Mouse (Mus musculus) lung, embryonic 16.5 days (tissue): ENCODE measurements around the gene Pard3. TPM values are rescaled to one million over a fixed set of nuclear protein-coding genes. Genes with fewer than 3 reads are reported as not detected.

Experiments used
- ATAC-seq: fragments of 200-750 bp; cut with Nextera tagmentation; 2 replicates; pipeline ENCODE4 v1.8.0; 2017; ENCODE audit warnings: low read depth, mild to moderate bottlenecking, moderate library complexity
- H3K27ac ChIP-seq: fragments of 300-500 bp; sonication (generic); 2 replicates; pipeline ENCODE4 v1.5.1; 2014; ENCODE audit warnings: mild to moderate bottlenecking, control low read depth, low read length
- H3K27me3 ChIP-seq: fragments of 300-500 bp; sonication (generic); 2 replicates; pipeline ENCODE4 v1.6.1; 2014; ENCODE audit warnings: low read depth, low read length, mixed read lengths; ENCODE audit not compliant: control insufficient read depth, insufficient read depth
- H3K36me3 ChIP-seq: fragments of 300-500 bp; sonication (generic); 2 replicates; pipeline ENCODE4 v1.6.1; 2014; ENCODE audit warnings: low read length; ENCODE audit not compliant: control insufficient read depth, insufficient read depth
- H3K4me1 ChIP-seq: fragments of 300-500 bp; sonication (generic); replicated peaks from 2 replicates; pipeline ENCODE4 v1.6.1; 2014; ENCODE audit warnings: low read length, mixed read lengths; ENCODE audit not compliant: control insufficient read depth, insufficient read depth
- H3K4me2 ChIP-seq: fragments of 300-500 bp; sonication (generic); 2 replicates; pipeline ENCODE4 v1.6.1; 2014; ENCODE audit warnings: low read depth, low read length, control low read depth
- H3K4me3 ChIP-seq: fragments of 300-500 bp; sonication (generic); 2 replicates; pipeline ENCODE4 v1.5.1; 2014; ENCODE audit warnings: mild to moderate bottlenecking, low read length, control low read depth
- H3K9ac ChIP-seq: fragments of 300-500 bp; sonication (generic); 2 replicates; pipeline ENCODE4 v1.6.1; 2014; ENCODE audit warnings: low read length, control low read depth
- H3K9me3 ChIP-seq: fragments of 300-500 bp; sonication (generic); 2 replicates; pipeline ENCODE4 v1.6.1; 2016; ENCODE audit warnings: low read length; ENCODE audit not compliant: control insufficient read depth
- WGBS: fragments of 180-500 bp; shearing (Covaris S2); extraction: QIAGEN DNeasy Blood & Tissue Kit; methylation state at CpG from one replicate; pipeline ENCODE4 v1.1.7; 2014; 5-methylcytosine and 5-hydroxymethylcytosine counted together
- polyA plus RNA-seq: library from polyadenylated mRNA; unstranded; fragments of >200 nt; fragmentation: Nextera tagmentation; extraction: Ambion mirVana; gene quantifications from 2 replicates; pipeline ENCODE4 v1.2.1, GENCODE M21; 2015

Gene Pard3
- polyA plus RNA-seq, 1 experiment from 2014 or later = 19.0 TPM

DNA sequence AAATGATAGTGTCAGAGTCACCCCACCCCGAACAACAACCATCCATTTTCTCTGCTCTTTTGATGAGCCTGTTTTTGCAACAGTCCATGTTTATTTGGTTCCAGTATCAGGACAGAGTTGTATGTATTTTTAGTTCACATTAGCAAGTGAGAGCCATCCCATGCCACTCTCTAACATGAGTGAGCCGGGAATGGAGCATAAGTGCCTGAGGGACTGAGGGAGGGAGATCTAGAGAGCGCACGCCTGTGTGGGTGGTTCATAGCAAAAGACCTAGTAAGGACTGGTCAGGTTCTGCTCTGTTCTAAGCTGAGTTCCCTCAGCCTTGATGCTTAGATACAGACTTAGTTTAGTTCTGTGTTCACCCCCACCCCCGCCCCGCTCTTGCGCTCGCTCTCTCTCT is 521.9 kb downstream of the Pard3 start:
- H3K4me3 ChIP-seq = no peak overlapping the region
- H3K4me1 ChIP-seq = no peaks in the 10 kb centered on the region
- H3K27me3 ChIP-seq = no peaks in the 10 kb centered on the region
- no peak overlapping the region for H3K9ac ChIP-seq
- H3K4me2 ChIP-seq = no peak overlapping the region
- 79% methylated on average over 8 of the region's 8 CpGs for WGBS
- 0 out of 2 replicates have a peak, but pooled peaks have one; percentile 34 for ATAC-seq
- no peaks in the 10 kb centered on the region for H3K36me3 ChIP-seq
- H3K9me3 ChIP-seq = no peaks in the 10 kb centered on the region
- H3K27ac ChIP-seq = no peak overlapping the region

DNA sequence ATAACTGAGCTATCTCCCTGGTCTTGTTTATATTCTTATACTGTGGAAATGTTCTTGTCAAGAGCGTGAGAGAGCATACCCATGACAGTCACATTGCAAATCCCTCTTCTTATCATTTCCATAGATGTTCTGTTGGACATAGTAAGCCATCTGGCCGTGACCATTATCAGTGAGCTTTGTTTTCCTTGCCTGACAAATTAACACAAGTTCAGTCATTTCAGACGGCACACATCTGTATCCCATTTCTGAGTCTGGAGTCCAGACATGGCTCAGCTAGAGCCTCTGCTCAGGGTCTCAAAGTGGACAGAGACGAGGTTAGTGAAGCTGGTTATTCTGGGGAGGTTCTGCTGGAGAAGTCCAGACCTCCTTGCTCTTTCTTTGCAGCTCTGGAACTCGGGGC is 523.0 kb downstream of the Pard3 start:
- Histone ChIP-seq H3K27me3 (no peaks in the 10 kb centered on the region), H3K9me3 (no peaks in the 10 kb centered on the region), H3K36me3 (no peaks in the 10 kb centered on the region), H3K4me2 (no peak overlapping the region), H3K4me3 (no peak overlapping the region), H3K27ac (no peak overlapping the region), H3K9ac (no peak overlapping the region), H3K4me1 (no peaks in the 10 kb centered on the region)
- peak; percentile 56; the same call in 1 of the 2 replicates for ATAC-seq
- 46% methylated on average over 5 of the region's 5 CpGs for WGBS

DNA sequence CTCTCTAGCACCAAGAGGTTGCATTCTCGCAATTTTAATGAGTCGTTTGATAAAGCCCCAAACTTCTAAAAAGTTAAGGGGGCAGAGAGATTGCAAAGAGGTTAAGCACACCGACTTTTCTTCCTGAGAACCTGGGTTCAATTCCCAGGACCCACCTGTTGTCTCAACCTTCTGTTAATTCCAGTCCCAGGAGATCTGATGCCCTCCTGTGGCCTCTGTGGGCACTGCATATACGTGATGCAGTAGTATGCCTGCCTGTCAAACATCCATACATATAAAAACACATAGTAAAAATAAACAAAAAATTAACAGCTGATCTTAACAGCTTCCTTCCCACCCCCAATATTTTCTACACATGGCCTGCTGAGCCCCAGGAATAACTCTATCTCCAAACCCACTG is 524.6 kb downstream of the Pard3 start:
- Histone ChIP-seq H3K4me3 (no peak overlapping the region), H3K27ac (no peak overlapping the region), H3K27me3 (no peaks in the 10 kb centered on the region), H3K36me3 (no peaks in the 10 kb centered on the region), H3K9ac (no peak overlapping the region), H3K4me1 (0 out of 2 replicates have a peak, but pooled peaks cover 2% of the 10 kb centered on the region), H3K4me2 (no peak overlapping the region), H3K9me3 (no peaks in the 10 kb centered on the region)
- 75% methylated on average over 4 of the region's 4 CpGs for WGBS
- no peak for ATAC-seq

DNA sequence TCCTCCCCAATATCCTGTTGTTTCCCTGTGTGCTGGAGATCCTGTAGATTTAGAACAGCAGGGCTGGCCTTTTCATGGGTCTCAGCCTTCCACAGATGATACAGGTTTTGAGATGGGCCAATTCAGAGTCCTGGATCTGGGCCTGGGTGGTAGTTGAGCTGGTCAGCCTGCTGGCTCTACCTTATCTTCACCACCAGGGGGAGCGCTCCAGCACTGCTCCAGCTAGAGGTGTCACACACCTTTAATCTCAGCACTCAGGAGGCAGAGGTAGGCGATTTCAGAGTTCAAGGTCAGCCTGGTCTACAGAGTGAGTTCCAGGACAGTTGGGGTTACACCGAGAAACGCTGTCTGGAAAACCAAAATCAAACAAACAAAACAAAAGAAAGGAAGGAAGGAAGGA is 525.6 kb downstream of the Pard3 start:
- WGBS = 53% methylated on average over 4 of the region's 4 CpGs
- no peak overlapping the region for H3K9ac ChIP-seq
- no peaks in the 10 kb centered on the region for H3K9me3 ChIP-seq
- peak; percentile 38; the same call in 1 of the 2 replicates for ATAC-seq
- H3K4me3 ChIP-seq = no peak overlapping the region
- no peaks in the 10 kb centered on the region for H3K27me3 ChIP-seq
- H3K27ac ChIP-seq = no peak overlapping the region
- no peak overlapping the region for H3K4me2 ChIP-seq
- 0 out of 2 replicates have a peak, but pooled peaks cover 2% of the 10 kb centered on the region for H3K4me1 ChIP-seq
- H3K36me3 ChIP-seq = no peaks in the 10 kb centered on the region

GRCm38 (mm10) chr8:127590674-127591186 is 527.0 kb downstream of the Pard3 start:
- Histone ChIP-seq H3K4me2 (no peak overlapping the region), H3K36me3 (no peaks in the 10 kb centered on the region), H3K27me3 (no peaks in the 10 kb centered on the region), H3K9me3 (no peaks in the 10 kb centered on the region), H3K27ac (no peak overlapping the region), H3K4me3 (no peak overlapping the region), H3K4me1 (0 out of 2 replicates have a peak, but pooled peaks cover 2% of the 10 kb centered on the region), H3K9ac (no peak overlapping the region)
- no peak for ATAC-seq
- 80% methylated on average over 5 of the region's 5 CpGs for WGBS

DNA sequence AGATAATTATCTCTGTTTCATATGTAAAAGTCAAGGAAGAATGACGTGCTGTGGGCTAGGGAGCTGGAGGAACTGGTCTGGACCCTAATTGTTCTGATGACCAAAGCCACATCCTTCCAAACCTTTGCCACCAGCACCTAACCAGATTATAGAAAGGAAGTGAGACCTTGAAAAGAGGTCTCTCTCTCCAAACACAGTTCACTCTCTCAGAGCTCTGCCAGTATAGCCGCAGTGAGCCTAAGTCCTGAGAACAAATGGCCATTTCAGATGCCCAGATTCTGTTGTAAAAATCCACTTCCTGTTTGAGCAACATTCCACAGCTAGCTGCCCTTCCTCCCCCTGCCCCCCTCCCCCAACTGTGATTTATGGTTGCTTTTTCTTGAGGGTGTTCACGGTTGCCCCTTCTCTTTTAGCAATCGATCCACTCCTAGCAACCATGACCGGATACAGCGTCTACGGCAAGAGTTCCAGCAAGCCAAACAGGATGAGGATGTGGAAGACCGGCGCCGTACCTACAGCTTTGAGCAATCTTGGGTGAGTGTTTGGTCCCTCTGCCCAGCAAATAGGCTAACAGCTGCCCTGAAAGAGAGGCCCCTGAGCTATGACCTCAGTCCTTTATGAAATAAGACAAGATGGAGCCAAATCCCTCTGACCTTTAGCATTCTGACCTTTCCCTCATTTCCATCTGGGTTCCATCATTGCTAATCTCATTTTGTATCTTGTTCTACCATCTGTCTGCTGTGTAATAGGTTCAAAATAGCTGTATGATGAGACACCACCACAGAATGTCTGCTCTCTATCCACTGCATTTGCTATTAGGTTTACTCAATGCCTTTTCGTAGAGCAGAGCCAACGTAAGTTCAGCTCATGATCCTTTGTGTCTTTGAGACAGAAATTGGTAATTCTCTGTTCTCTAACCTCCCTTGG is 529.2 kb downstream of the Pard3 start:
- Histone ChIP-seq H3K27ac (0 out of 2 replicates have a peak overlapping the region, but pooled peaks have one; percentile 10), H3K9me3 (no peaks in the 10 kb centered on the region), H3K4me1 (0 out of 2 replicates have a peak, but pooled peaks cover 2% of the 10 kb centered on the region), H3K27me3 (no peaks in the 10 kb centered on the region), H3K9ac (no peak overlapping the region), H3K4me3 (no peak overlapping the region), H3K4me2 (no peak overlapping the region), H3K36me3 (no peaks in the 10 kb centered on the region)
- 67% methylated on average over 12 of the region's 12 CpGs for WGBS
- ATAC-seq = no peak

GRCm38 (mm10) chr8:127600641-127601040 is 536.9 kb downstream of the Pard3 start:
- ATAC-seq = no peak
- H3K27ac ChIP-seq = no peak overlapping the region
- peaks cover 9% of the 10 kb centered on the region for H3K36me3 ChIP-seq
- no peak overlapping the region for H3K4me2 ChIP-seq
- H3K9me3 ChIP-seq = no peaks in the 10 kb centered on the region
- no peak overlapping the region for H3K9ac ChIP-seq
- H3K27me3 ChIP-seq = no peaks in the 10 kb centered on the region
- WGBS = 83% methylated on average over 2 of the region's 2 CpGs
- H3K4me3 ChIP-seq = no peak overlapping the region
- H3K4me1 ChIP-seq = no peaks in the 10 kb centered on the region

GRCm38 (mm10) chr8:127603062-127603461 is 539.4 kb downstream of the Pard3 start:
- ATAC-seq = no peak
- H3K4me1 ChIP-seq = no peaks in the 10 kb centered on the region
- H3K4me2 ChIP-seq = no peak overlapping the region
- H3K9me3 ChIP-seq = no peaks in the 10 kb centered on the region
- H3K9ac ChIP-seq = no peak overlapping the region
- no peaks in the 10 kb centered on the region for H3K27me3 ChIP-seq
- H3K36me3 ChIP-seq = peaks cover 9% of the 10 kb centered on the region
- H3K27ac ChIP-seq = no peak overlapping the region
- 89% methylated on average over 15 of the region's 15 CpGs for WGBS
- H3K4me3 ChIP-seq = no peak overlapping the region

DNA sequence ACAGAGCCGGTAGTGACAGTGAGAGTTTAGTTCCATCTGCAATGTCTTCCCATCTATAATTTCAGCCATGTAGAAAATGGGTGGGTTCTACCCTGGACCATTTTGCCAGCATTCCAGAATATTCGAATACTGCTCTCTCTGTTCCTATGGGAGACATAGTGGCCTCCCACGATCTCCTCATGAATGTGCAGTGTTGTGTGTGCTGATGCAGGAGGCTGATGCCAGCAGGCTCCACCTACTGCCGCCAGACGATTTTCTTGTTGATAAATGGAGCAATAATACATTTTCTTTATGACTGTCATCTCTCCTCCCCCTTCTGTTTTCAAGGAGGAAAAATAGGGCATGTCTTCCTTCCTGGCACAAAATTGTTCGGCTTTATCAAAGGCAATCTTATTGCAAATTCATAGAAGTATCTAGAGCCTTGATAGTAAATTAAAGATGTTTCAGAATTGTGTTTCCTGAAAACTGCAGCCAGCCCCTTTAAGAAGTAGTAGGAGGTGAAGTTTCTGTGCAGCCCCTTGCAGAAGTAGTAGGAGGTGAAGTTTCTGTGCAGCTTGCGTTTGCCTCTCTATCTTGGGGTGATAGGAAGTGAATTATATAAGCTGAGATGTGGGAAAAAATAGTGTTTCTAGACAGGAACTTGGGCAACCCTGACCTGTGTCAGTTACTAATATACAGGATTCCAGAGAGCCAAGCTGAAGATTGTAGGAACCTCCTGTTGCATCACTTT is 545.0 kb downstream of the Pard3 start:
- H3K4me2 ChIP-seq = no peak overlapping the region
- 63% methylated on average over 7 of the region's 7 CpGs for WGBS
- H3K9me3 ChIP-seq = no peaks in the 10 kb centered on the region
- no peak overlapping the region for H3K4me3 ChIP-seq
- no peak overlapping the region for H3K9ac ChIP-seq
- H3K36me3 ChIP-seq = peaks cover 2% of the 10 kb centered on the region
- no peak for ATAC-seq
- H3K27me3 ChIP-seq = no peaks in the 10 kb centered on the region
- no peak overlapping the region for H3K27ac ChIP-seq
- no peaks in the 10 kb centered on the region for H3K4me1 ChIP-seq
